Mouse (Mus musculus) thymus, adult 2 months (tissue): ENCODE measurements around the gene Evx1.
"Not testable (repeated sequence)": the region's sequence is repeated elsewhere in the genome, so short reads cannot be mapped to it uniquely, and the experiment has no call there.

Source experiments
- CTCF ChIP-seq: fragments of 200-500 bp; IDR thresholded peaks from 2 replicates; pipeline ENCODE4 v1.5.1; 2012; ENCODE audit warnings: mild to moderate bottlenecking, control low read depth, low read length, moderate library complexity, borderline replicate concordance; ENCODE audit not compliant: control insufficient read depth, poor library complexity, insufficient read depth; ENCODE audit errors: extremely low read depth
- POLR2A ChIP-seq: fragments of 200-500 bp; IDR thresholded peaks from 2 replicates; pipeline ENCODE4 v1.6.1; 2012; ENCODE audit warnings: mild to moderate bottlenecking, low read length, control low read depth, moderate library complexity; ENCODE audit not compliant: control insufficient read depth, poor library complexity, insufficient read depth; ENCODE audit errors: extremely low read depth

DNA sequence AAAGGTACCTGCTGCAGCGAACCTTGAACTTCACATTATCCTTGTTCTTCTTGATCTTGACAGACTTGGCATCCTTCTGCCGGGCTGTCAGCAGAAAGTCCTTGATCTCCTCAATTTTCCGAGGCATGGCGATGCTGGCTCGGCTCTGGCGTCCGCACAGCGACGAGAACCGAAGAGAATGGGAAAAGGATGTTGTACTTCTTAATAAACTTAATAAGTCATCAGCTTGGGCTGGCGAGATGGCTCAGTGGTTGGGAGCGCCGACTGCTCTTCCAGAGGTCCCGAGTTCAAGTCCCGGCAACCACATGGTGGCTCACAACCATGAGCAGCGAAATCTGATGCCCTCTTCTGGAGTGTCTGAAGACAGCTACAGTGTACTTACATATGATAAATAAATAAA lies 33.5 kb downstream of the Evx1 start:
- TF ChIP-seq CTCF, POLR2A: not testable (repeated sequence)
